Mouse (Mus musculus) heart, adult 11 months (tissue): ENCODE measurements around the gene Tlcd1.
A peak's percentile ranks its signal among the peaks of the same experiment; 100 is the strongest.
"Not testable (repeated sequence)": the region's sequence is repeated elsewhere in the genome, so short reads cannot be mapped to it uniquely, and the experiment has no call there.

Experiments used
- DNase-seq: peaks from one replicate; pipeline ENCODE4 v3.0.0; 2022

Gene Tlcd1

DNA sequence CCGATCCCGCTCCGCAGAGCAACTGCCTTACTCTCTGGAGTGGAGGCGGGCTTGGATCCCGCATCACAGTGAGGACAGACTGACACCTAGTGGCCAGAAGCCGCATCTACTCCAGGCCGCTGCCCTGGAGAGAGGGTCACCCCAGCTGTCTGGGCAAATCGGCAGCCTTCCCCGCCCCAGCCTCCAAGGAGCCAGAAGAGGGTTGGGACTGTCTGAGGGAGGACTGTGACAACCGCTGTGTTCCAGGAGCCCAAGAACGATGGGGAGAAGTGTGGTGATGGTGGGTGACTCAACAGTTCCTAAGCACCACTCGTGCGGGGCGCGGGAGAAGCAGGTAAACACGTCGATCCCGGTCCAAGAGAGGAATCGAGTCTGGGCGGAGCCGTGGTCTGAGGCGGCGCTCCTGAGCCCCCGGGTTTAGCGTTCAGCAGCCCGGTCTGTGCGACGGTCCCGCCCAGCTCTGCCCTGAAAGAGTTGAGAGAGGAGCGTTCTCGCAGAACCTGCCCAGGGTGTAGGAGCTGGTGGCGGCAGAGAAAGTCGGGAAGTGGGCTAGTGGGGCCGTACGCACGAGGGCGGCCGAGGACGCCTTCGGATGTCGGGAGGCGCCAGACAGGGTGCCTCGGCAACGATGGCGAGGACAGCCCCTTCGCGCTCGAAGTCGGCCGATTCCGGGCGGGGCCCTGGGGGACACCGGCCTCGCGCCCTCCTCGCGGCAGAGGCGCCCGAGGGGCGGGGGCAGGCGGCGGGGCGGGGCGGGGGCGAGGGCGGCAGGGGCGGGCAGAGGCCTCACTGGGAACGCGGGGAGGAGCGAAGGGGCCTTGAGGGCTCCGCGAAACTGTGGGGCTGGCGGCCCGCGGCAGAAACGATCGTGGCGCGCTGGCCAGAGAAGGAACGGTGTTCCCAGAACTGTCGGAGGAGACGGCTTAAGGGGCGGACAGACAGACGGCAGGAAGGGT lies 1.7 kb downstream of the Tlcd1 start:
- peak; percentile 99 for DNase-seq

DNA sequence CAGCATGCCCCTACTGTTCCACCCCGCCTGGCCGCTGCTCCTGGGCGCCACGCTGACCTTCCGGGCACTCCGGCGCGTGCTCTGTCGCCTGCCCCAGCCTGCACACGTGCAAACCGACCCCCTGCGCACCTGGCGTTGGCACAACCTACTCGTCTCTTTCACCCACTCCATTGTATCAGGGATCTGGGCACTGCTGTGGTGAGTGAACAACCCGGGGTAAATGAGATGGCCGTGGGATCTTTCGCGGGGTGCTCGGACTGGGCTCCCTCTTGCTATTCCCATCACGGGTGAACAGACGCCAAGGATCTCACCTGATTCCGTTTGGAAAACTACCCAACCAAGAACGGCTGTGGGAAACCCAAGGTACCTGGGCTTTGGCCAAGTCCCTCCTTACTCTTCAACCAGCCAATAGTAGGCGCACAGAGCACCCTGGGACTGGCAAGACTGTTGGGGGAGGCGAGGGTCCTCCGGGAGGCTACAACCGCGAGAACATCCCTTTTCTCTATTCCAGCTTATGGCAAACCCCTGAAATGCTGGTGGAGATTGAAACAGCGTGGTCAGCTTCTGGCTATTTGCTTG lies 2.4 kb downstream of the Tlcd1 start:
- DNase-seq, result peak; percentile 97

DNA sequence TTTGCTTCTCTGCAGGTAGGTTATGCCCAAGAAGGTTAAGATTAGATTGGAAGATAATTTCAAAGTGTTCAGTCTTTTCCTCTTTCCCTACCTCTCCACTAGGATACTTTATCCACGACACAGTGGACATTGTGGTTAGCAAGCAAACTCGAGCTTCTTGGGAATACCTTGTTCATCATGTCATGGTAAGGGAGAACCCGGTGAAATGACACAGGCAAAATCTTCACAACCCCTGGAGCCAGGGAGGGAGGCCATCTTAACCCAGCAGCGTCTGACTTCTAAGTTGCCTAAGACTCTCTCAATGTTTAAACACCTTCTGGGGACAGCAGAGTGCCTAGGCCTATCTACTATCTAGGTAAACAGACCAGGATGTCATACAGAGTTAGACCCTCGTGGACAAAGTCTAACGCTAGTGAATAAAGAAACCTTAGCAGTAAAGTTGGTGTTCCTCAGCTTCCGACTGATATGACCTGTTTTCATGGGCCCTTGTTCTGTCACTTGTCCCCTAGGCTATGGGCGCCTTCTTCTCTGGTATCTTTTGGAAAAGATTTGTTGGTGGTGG lies 3.0 kb downstream of the Tlcd1 start:
- no peak for DNase-seq

DNA sequence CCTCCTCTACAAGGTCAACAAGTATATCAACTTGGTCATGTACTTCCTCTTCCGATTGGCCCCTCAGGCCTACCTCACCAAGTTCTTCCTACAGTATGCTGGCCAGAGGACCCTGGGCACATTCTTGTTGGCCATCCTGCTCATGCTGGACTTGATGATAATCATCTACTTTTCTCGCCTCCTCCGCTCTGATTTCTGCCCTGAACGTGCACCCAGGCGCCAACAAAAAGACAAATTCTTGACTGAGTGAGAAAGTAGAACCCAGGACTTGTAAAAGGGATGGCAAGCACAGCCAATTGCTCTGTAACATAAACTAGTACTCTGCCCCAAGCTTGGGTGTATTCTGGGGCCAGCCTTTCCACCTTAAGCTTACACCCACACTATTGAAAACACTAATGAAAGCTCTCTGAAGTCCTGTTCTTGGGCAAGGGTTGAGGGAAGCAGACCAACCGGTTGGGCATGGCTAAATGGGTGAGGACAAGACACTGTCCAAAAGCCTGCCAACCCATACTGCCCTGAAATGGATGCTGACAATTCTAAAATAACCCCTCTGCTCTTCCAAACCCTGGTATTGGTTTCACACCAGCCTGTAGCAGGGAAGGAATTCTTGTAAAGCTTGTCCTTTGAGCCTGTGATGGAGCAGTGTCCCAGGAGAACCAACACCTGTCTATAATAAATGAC lies 3.7 kb downstream of the Tlcd1 start:
- DNase-seq, result peak; percentile 87

DNA sequence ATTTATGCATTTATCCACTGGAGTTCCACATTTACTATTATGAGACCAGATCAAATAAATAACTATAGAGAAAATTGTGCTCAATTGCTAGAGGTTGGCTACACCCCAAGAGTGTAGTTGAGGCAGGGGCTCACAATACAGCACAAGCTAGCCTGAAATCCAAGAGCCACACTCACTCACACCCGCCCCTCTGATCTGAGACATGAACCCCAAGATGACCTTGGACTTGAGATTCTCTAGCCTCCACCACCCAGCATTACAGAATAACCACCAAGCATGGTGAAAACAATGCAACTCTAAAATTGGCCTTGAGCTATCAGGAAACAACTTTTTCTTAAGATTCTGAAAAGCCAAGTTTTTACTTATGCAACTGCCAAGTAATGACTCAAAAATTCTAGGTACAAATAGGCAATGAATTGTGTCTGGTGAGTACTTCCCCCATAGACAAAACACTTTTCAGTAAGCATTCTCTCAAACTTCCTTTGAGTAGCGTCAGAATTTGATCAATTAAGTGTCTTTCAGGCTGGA lies 5.4 kb downstream of the Tlcd1 start:
- DNase-seq, result peak; percentile 89

DNA sequence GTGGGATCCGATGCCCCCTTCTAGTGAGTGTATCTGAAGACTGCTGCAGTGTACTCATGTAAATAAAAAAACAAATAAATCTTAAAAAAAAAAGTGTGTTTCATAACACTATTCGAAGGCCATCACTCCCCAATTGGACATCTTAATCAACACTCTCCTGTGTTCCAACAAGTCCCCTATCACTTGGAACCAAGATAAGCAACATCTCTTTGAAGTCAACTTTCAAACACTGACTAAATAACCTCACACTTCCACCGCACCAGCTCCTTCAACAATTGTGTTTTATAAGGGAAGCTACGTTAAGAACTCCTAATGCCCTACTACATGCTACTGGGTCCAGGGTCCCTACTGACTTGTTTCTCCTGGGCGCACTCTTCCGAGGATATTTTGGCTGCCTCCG lies 5.9 kb downstream of the Tlcd1 start:
- DNase-seq, result no peak

DNA sequence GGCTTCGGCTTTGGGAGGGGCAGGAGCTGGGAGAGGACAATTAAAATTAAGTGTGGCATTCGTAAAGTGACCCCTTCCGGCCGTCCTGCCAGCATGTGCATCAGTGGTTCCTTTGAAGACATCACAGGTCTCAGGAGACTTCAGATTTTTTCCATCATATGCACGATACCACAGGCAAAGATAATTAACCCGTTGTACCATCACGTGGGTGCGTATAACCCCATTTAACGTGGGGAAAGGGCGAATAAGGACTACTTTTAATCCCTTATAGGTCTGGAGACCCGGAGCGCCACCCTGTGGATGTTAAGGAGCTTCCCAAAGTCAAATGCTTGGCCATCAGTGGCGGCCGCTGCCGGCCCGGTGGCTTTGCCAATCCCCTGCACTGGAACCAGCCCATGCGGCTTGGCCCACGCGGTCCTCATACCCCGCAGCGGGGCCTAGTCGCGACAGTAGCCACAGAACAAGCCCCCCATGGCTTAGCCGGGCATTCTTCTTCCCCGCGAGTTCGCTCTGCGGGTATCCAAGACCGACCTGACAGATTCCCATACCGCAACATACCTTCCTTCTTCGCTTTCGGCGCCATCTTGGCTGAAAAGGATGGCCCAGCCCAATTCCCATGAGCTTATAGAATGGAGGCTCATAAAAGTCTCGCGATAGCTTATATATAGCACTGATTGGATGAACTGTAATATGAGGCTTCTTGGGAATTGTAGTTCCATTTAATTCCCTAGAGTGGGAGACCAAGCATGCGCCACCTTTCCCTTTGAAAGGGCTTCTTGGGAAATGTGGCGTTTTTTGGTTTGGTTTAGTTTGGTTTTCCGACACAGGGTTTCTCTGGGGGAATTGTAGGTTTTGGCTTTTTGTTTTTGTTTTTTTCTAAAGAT lies 6.7 kb downstream of the Tlcd1 start, which contains the start of gene Rpl23a:
TSS of gene Rpl23a (minus strand) at position 624 of the 884 bp plus-strand sequence.
- peak; percentile 99 for DNase-seq

DNA sequence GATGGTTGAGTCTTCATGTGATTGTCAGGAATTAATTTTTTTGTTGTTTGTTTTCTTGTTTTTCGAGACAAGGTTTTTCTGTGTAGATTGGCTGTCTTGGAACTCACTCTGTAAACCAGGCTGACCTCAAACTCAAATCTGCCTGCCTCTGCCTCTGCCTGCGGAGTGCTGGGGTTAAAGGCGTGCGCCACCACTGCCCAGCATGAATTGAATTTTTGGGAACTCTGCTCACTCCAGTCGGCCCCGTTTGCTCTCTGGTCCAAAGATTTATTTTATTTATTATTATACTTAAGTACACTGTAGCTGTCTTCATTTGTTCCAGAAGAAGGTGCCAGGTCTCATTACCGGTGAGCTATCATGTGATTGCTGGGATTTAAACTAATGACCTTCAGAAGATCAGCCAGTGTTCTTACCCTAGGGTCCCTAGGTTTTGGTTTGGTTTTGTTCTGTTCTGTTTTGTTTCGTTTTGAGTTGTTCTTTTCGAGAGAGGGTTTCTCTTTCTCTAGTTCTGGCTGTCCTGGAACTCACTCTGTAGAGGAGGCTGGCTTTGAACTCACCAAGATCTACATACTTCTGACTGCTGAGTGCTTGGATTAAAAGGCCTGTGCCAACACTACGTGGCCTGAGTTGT lies 7.5 kb downstream of the Tlcd1 start:
- peak; percentile 87 for DNase-seq

DNA sequence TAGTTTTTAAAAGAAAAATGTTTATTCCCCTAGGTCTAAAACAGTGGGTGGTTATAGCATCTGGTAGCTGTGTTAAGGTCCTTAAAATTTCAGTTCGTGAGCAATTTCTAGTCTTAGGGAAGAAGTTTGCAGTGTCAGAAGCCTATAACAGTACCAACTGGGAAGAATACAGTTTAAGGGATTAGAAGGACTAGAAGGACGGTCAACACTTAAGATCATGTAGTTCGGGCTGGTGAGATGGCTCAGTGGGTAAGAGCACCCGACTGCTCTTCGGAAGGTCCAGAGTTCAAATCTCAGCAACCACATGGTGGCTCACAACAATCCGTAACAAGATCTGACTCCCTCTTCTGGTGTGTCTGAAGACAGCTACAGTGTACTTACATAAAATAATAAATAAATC lies 8.2 kb downstream of the Tlcd1 start:
- not testable (repeated sequence) for DNase-seq

DNA sequence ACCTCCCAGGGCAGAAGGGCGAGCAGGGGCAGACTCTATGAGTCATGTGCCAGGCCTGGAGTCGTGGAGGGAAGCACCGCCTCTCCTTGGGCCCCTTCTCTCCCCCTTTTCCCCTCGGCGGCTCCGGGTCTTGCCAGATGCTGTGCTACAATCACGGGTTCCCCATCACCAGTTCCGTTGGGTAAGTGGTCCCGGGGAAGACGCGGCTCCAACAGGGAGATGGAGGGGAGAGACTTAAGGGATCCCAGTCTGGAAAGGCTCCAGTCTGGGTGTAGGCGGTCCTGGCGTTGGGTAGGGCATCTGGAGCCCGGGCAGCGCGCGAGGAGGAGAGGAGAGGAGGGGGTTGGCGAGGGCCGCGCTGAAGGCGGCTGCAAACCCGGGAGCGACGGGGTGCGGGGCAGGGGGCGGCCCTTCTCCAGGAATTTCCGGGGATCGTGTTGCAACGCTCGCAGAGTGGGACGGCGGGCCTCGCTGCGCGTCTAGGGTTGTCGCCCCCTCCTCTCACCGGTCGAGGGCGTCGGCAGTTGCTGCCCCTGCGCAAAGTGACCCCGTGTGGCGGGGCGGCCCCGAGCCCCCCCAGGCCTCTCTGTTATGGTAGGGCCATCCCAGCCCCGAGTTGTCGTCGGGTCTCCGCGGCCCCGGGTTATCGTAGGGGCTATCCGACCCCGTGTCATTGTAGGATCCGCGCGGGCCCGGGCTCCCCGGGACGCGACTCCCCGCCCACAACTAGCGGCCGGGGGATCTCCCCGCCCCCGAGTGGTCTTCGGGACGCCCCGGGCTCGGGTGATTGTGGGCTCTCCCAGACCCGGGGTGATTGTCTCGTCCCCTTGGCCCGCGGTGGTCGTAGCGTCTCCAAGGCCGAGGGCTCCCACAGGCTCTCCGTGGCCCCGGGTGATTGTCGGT lies 12.1 kb downstream of the Tlcd1 start, which contains the start of gene Rab34:
TSS of gene Rab34 (plus strand) at position 100 of the 903 bp plus-strand sequence.
- peak; percentile 98 for DNase-seq

DNA sequence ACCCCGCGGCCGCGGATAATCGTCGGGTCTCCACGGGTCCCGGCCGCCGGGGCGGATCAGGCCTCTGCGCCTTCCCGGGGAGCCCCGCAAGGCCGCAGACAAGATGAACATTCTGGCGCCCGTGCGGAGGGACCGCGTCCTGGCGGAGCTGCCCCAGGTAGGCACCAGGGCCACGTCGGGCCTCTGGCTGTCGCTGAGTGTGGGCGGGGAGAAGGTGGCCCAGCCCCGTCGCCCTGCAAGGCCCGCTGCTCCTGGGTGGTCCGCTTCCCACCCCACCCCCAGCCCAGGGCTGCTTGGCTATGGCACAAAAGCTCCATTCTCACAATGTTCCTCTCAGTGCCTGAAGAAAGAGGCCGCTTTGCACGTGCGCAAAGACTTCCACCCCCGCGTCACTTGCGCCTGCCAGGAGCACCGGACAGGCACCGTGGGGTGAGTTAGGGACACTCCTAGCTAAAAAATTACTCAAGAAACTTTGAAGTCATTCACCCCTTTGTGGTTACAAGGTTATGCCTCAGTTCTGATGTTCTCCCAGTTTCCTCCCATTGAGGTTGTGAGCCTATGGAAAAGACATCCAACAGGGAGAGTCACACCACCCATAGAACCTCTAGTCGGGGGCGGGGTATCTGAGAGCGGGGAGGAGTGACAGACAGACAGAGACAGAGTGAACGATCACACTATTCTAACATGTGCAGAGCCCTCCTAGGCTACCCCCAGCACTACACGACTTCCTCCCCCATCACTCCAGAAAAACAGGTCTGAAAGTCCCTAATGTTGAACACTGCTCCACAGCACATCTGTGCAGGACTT lies 12.9 kb downstream of the Tlcd1 start:
- peak; percentile 97 for DNase-seq

DNA sequence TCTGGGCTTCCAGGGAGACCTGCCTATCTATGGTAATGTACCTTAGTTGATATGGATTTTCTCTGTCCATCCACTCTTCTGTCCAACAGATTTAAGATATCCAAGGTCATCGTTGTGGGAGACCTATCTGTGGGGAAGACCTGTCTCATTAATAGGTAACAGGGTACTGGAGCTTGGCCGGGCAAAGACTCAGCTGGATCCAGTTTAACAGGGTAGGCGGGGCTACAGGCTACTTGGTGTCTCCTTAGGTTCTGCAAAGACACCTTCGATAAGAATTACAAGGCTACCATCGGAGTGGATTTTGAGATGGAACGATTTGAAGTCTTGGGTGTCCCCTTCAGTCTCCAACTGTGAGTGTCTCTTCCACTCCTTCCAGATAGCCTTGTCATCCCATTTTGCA lies 13.5 kb downstream of the Tlcd1 start:
- DNase-seq, result no peak

DNA sequence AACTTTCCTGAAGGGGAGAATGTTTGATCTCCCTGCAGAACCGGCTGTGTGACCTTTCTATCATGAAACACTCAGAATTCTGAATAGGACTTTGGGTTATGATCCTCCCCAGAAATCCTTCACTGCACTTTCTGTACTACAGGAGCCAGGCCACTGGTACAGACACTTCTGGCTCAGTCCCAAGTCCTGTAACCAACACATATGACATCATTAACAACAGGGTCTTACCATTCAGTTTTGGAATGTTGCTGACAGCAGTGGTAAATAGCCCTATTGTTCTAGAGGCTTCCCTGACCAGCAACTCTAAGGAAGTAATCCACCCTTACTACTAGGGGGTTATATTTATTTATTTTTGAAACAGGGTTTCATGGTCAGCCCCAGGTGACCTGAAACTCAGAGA lies 16.6 kb downstream of the Tlcd1 start, which contains the start of gene Proca1:
TSS of gene Proca1 (plus strand) at position 280 of the 400 bp plus-strand sequence.
- DNase-seq, result no peak

DNA sequence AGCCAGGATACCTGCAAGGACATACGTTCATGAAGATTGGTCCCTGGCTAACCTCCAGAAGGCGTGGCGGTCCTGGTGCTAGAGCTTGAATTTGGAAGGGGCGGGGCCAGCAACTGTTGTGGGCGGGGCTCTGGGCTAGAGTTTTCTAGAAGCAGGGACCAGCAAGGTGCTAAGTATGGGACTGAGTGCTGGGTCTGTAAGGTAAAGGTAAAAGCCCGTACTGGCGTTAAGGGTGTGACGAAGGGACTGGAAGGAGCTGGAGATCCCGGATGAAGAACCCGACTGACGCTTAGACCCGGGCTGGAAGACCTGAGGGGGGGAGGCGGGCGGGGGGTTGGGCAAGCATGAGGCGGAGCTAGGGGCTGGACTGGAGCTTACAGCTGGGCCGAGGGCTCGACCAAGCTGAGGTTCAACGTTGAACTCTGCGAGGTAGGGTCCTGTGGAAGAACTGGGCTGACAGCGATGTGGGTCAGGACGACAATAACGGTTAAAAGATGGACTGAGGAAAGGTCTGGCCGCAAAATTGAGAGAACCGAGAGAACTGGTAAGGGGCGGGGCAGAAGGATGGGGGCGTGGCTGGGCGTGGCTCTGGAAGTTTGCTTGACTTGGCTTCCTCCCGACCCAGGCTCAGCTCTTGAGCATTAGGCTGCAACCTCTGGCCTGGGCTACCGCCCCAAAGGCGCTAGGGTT lies 18.0 kb downstream of the Tlcd1 start:
- DNase-seq, result peak; percentile 97

DNA sequence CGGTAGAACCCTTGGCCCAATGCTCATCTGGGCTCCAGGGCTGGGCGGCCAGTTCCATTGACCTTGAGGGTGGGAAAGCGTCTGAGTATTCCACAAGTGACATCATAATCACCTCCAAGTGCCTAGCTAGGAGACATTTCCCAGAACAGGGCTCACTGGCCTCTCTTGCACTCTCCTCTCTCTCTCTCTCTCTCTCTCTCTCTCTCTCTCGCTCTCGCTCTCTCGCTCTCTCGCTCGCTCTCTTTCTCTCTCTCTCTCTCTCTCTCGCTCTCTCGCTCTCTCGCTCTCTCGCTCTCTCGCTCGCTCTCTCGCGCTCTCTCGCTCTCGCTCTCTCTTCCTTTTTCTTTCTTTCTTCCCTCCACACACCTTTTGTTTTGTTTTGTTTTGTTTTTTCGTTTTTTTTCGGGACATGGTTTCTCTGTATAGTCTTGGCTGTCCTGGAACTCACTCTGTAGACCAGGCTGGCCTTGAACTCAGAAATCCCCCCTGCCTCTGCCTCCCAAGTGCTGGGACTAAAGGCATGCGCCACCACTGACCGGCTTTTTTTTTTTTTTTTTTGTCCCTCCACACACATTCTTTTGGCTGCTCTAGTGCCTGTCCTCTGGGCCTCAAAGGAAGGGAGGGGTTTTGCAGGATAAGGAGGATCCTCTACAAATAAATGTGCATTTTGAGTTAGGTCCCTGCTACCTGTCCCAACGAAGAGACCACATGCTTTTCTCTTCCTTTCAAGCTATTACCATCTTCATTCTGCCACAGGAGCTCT lies 18.8 kb downstream of the Tlcd1 start:
- no peak for DNase-seq

DNA sequence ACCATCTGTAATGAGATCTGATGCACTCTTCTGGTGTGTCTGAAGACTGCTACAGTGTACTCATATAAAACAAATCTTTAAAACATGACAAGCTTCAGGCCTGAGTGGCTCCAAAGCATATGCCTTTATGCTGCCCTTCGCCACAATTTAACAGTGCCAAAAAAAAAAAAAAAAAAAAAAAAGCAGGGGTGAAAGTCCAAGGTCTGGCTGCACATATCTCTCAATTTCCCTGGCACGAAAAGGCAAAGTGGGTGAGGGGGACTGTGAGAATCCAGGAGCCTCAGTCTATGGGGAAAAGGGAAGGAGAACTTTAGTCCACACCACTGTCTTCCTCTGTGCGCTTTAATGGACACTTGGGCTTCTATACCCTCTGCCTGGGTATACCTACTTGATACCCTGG lies 25.9 kb downstream of the Tlcd1 start:
- no peak for DNase-seq

DNA sequence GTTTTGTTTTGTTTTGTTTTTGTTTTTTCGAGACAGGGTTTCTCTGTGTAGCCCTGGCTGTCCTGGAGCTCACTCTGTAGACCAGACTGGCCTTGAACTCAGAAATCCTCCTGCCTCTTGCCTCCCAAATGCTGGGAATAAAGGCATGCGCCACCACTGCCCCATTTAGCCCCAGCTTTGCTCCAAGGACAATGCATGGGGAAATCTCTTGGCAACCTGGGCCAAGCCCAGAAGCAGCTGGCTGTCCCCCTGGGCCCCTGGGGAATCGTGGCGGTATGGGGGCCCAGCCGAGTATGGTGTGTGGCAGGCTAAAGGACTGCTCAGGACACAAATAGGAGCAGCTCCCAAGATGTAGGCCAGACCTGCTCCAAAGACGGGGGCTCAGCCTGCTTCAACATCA lies 27.8 kb downstream of the Tlcd1 start:
- no peak for DNase-seq
